Mouse (Mus musculus): ENCODE data around the gene Crtac1.
A peak's percentile ranks its signal among the peaks of the same experiment; 100 is the strongest.

The Crtac1 gene

GRCm38 (mm10) chr19:42279611-42280010 is 152.0 kb downstream of the Crtac1 start:
- DNase-seq (ENCODE audit: low read depth, low spot score), result no peak

- DNase-seq (ENCODE audit: low read depth, low spot score), result no peak
Measured at GRCm38 (mm10) chr19:42278461-42278860, 153.1 kb downstream of the Crtac1 start.

DNA sequence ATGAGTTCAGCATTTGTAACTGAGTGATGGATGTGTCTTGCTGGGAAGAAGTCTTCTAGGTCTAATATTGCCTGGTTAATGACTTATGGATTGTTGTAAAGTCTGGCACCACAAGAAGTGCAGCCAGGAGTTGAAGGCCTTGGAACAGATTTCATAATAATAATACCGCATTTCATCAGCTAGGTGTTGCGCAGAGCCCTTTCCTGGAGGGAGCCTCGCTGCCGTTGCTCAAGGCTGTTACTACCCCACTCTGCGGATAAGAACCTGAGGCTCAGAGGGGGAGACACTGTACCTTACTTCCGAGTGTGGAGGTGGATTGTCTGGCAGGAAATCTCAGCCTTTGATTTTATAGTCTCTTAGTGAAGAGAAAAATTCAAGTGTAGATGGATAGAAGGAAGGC is 154.3 kb downstream of the Crtac1 start:
- no peak for DNase-seq (ENCODE audit: low read depth, low spot score)

- DNase-seq (ENCODE audit: low read depth, low spot score), result peak; percentile 46
Measured at GRCm38 (mm10) chr19:42272003-42272963, 159.3 kb downstream of the Crtac1 start.

GRCm38 (mm10) chr19:42271182-42271581 is 160.4 kb downstream of the Crtac1 start:
- no peak for DNase-seq (ENCODE audit: low read depth, low spot score)

- DNase-seq (ENCODE audit: low read depth, low spot score), result no peak
Measured at GRCm38 (mm10) chr19:42270119-42270518, 161.5 kb downstream of the Crtac1 start.

DNA sequence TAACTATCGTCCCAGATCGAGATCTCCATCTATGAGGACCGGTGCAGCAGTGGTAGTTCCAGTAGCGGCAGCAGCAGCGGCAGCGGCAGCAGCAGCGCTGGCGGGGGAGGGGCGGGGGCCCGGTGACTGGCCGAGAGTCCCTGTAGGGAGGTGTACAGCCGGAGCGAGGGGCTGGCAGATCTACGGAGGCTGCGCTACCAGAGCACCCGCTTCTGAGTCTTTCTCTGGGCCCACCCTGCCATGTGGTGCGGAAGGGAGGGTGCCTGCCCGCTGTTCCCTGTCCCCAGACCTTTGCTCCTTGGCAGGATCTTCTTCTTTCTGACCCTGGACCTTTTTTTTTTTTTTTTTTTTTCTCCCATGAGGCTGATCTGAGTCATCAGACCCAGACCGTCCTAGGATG is 163.2 kb downstream of the Crtac1 start:
- no peak for DNase-seq (ENCODE audit: low read depth, low spot score)

GRCm38 (mm10) chr19:42263524-42263923 is 168.1 kb downstream of the Crtac1 start:
- DNase-seq (ENCODE audit: low read depth, low spot score), result no peak

- DNase-seq (ENCODE audit: low read depth, low spot score), result no peak
Measured at GRCm38 (mm10) chr19:42260486-42260885, 171.1 kb downstream of the Crtac1 start.

DNA sequence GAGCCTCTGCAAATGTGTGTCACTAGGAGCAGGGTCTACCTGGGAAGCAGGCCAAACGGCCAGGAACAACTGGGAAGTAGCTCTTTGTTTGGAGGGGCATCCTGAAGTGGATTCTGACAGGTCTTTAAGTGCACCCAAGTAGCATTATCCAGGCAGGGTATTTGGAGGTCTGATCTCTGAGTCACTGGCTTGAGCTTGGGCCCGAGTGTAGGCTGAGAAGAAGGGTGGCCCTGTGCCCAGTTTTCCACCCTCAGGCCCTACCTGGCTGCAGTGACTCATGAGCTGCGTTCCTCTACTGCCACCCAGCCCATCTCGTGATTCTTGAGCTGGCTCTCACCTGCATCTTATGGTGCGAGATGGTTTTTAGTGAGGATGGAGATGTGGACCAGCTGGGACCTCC is 173.0 kb downstream of the Crtac1 start:
- no peak for DNase-seq (ENCODE audit: low read depth, low spot score)

DNA sequence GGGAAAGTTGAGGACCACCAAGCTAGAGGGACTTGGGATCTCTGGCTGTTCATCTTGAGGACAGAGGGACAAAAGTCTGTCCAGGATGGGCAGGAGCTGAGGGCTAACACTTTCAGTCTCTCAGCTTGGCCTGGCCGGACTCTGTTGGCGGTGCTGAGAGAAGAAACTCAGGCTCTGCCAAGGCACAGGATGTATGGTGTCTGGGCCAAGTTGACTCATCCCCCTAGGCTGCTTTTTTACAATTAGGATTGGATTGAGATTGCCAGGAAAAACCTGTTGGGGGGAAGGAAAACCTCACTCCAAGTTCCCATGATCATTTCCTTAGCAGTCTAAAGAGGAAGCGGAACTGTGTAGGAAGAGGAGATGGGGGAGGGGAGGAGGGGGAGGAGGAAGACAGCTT is 173.6 kb downstream of the Crtac1 start:
- no peak for DNase-seq (ENCODE audit: low read depth, low spot score)

DNA sequence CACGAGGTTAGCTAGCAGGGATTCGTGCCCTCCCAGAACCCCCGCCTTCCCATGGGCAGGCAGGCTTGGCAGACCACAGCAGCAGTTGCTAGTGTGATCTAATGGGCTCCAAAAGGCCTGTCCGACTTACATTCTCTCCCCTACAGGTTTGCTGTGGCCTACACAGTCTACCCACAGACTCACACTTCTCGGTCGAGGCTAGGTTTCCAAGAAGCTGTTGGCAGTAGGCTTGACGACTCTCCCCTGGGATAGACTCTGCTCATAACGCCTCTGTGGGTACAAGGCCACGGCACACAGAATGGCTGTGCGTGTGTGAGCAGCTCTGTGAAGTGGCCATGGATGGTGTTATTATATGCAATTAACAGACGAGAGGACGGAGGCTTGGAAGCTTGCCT is 174.3 kb downstream of the Crtac1 start:
- DNase-seq (ENCODE audit: low read depth, low spot score), result no peak

DNA sequence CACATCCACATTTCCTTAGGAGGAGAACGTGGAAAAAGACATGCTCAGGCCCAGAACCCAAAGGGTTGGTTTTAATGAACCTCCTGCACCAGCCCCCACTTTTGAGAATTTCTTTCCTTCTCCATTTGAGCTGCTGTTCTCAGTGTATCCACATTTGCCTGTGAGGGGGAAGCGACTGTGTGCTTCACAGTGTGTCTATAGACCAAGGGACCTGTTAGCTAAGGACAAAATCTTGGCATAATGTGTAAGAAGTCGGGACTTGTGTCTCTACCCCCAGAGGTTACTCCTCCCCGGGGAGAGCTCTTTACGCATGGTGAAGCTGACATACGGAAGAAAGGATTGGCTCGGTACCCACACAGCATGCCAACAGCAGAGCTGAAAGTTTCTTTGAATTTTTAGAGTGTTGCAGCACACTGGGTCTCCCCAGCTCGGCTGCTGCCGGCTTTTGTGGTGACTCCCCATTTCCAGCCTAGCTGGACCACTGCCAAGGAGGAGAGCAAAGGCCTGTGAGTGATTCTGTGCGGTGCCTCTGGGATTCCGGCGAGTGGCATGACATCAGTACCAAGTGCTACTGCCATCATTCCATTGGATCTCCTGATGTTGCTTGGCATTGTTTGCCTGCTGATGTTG is 174.9 kb downstream of the Crtac1 start:
- no peak for DNase-seq (ENCODE audit: low read depth, low spot score)

- no peak for DNase-seq (ENCODE audit: low read depth, low spot score)
Measured at GRCm38 (mm10) chr19:42255784-42256610, 175.6 kb downstream of the Crtac1 start.

- DNase-seq (ENCODE audit: low read depth, low spot score), result no peak
Measured at GRCm38 (mm10) chr19:42255438-42255783, 176.2 kb downstream of the Crtac1 start.

- no peak for DNase-seq (ENCODE audit: low read depth, low spot score)
Measured at GRCm38 (mm10) chr19:42249976-42250914, 181.3 kb downstream of the Crtac1 start.

GRCm38 (mm10) chr19:42247519-42247918 is 184.1 kb downstream of the Crtac1 start, which contains the start of gene Golga7b:
Gene Golga7b (plus strand): TSS chr19:42247574.
- DNase-seq (ENCODE audit: low read depth, low spot score), result no peak

- no peak for DNase-seq (ENCODE audit: low read depth, low spot score)
Measured at GRCm38 (mm10) chr19:42246626-42247025, 185.0 kb downstream of the Crtac1 start.

DNA sequence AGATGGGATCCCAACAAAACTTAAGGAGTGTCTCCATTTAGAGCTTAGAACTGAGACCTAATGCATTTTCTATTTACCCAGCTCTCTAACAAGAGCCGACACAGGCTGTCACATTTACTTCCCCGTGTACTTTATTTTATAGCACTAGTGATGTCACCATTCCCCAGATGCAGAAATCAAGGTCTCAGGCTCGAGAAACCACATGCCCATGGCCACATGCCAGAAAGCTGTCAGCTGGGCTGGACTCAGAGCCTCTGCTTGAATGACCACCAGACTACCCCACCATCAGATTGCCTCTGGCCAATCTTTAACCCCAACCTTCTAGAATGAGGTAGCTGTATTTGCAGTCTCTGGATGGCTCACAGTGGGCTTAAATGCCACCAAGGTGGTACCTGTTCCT is 188.2 kb downstream of the Crtac1 start:
- DNase-seq (ENCODE audit: low read depth, low spot score), result no peak

- no peak for DNase-seq (ENCODE audit: low read depth, low spot score)
Measured at GRCm38 (mm10) chr19:42240881-42241280, 190.7 kb downstream of the Crtac1 start.

DNA sequence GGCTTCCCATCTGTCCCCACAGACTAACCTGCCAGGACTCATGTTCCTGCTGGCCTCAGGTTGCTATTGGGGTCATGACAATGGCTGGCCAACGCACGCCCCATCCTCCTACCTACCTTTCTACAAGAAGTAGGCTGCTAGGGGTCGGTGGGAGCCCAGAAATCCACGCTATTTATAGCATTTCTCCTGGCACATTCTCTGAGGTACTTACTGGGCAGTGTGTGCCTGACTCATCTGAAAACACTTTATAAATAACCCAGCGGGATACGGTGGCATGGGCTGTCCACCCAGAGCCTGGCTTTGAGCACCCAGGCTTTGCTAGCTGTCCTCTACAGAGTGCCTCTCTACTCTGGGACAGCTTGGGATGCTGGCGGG is 193.3 kb downstream of the Crtac1 start:
- DNase-seq (ENCODE audit: low read depth, low spot score), result no peak

Measured in retina, adult 2 months (tissue).